Mouse (Mus musculus) gastrocnemius, postnatal 14 days (tissue): Measurements from ENCODE around the gene Tnp2. TPM values are rescaled to one million over a fixed set of nuclear protein-coding genes. Genes with fewer than 3 reads are reported as not detected.

ENCODE experiments used
- total RNA-seq, 2 experiments: library from RNA; stranded (reverse); gene quantifications; 2 replicates each; pipeline ENCODE4 v1.2.3; 2021

The Tnp2 gene
- total RNA-seq, 2 experiments from 2014 or later, result not detected

Other genes starting within 250 kb of the Tnp2 start
- 10 to 100 TPM; 25.9 to 26.0 TPM for gene Dexi, start 245.6 kb downstream of the Tnp2 start, total RNA-seq
- 10 to 100 TPM; 26.2 to 28.4 TPM for gene Clec16a, start 243.3 kb downstream of the Tnp2 start, total RNA-seq
- 1 to 10 TPM in 1 of 2 experiments, under 1 TPM in 1; 0.40 to 1.5 TPM for gene Socs1, start 3.1 kb downstream of the Tnp2 start, total RNA-seq
- not detected for gene Prm3, start 2.3 kb upstream of the Tnp2 start, total RNA-seq
- gene Prm2, start 7.5 kb upstream of the Tnp2 start, total RNA-seq, result not detected
- not detected for gene Prm1, start 17.2 kb upstream of the Tnp2 start, total RNA-seq
- gene Gm11172, start 24.3 kb upstream of the Tnp2 start, total RNA-seq, result not detected
- gene Rmi2, start 46.4 kb upstream of the Tnp2 start, total RNA-seq, result 1 to 10 TPM; 1.5 to 2.0 TPM